Mouse (Mus musculus): ENCODE data around the gene Eif3b. TPM values are rescaled to one million over a fixed set of nuclear protein-coding genes. Genes with fewer than 3 reads are reported as not detected.

Eif3b gene
- total RNA-seq (2023): 100 to 1,000 TPM; 123 to 125 TPM

GRCm38 (mm10) chr5:140418489-140419441 is at the start of gene Eif3b:
Gene Eif3b (plus strand): TSS chr5:140419328.

GRCm38 (mm10) chr5:140388588-140389576 is 30.2 kb upstream of the Eif3b start, which contains the start of gene Snx8:
Gene Snx8 (minus strand): TSS chr5:140389262.

DNA sequence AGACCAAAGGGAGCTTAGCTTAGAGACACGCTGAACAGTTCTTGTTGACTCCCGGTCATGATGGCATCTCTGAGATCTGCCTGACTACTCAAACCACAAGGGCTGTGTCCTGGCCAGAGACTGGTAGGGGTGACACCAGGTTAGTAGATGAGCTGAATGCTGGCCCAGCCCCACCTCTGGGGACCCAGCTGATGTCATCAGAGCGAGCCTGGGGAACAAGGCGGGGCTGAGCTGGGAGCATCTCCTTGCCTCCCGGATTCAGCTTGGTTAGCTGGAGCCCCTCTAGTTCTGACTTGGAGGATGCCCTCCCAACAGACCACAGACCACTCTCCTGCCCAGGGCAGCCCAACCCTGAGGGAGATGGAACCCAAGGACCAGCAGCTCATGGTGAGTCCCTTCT is 26.2 kb downstream of the Eif3b start, which contains the start of gene Gm4869:
Gene Gm4869 (plus strand): TSS at position 301 of the 400 bp plus-strand sequence.

Other genes starting within 250 kb of the Eif3b start
- gene Mad1l1, start 97.8 kb upstream of the Eif3b start, total RNA-seq (2023): 10 to 100 TPM; 24.6 to 30.7 TPM
- 1 to 10 TPM; 6.3 to 7.1 TPM for gene Nudt1, start 97.7 kb upstream of the Eif3b start, total RNA-seq (2023)
- gene Mrm2, start 87.4 kb upstream of the Eif3b start, total RNA-seq (2023): 10 to 100 TPM; 11.0 to 12.1 TPM
- gene Snx8, start 30.1 kb upstream of the Eif3b start, total RNA-seq (2023): 100 to 1,000 TPM; 191 to 212 TPM
- gene Gm4869, start 26.3 kb downstream of the Eif3b start, total RNA-seq (2023): under 1 TPM in 1 of 2 experiments, not detected in 1; 0.17 TPM
- 10 to 100 TPM; 21.5 to 23.4 TPM for gene Chst12, start 86.2 kb downstream of the Eif3b start, total RNA-seq (2023)
- gene Grifin, start 145.7 kb downstream of the Eif3b start, total RNA-seq (2023): not detected
- gene Lfng, start 188.0 kb downstream of the Eif3b start, total RNA-seq (2023): 10 to 100 TPM; 38.0 to 46.6 TPM
- gene Ttyh3, start 229.7 kb downstream of the Eif3b start, total RNA-seq (2023): 100 to 1,000 TPM; 125 to 128 TPM

Measured in B cell, adult 67 days (primary cell).